Mouse (Mus musculus): Measurements from ENCODE around the gene Csnk2b. TPM values are rescaled to one million over a fixed set of nuclear protein-coding genes. Genes with fewer than 3 reads are reported as not detected.

Gene Csnk2b
- polyA plus RNA-seq, 1 experiment from 2014 or later = 246 TPM

DNA sequence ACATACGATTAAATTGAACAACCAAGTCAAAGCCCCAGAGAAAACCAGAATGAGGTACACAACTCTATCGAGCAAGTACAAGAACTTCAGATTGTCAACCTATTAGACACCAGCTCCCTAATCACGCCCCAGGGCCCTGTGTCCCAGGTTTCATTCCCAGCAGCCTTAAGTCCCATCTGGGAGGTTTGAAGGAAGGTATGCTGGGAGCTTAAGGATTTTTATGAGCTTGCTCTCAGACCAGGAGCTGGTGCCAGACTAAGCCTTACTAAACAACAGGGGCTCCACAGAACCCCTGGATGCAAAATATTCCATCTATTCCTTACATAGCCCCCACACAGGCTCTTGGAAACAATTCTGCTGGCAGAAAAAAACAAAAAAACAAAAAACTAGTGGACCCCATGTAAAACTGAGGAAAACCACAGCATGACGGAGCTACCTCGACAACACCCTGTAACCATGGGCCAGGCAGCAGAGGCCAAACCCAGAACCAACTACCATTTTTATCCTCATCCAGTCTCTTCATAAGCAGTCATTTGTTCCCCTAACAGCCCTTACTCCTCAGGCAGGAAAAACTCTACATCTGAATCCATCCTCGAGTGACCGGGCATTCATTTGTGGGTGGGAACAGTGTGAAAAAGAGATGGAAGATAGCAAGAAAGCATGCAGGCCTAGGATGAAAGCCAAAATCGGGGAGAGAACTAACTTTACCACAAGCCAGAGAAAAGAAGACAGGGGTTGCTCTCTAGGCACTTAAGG is 41.7 kb upstream of the Csnk2b start:
- 16% methylated on average over 8 of the region's 8 CpGs for WGBS
- DNase-seq (ENCODE audit: low spot score) (no peak), ATAC-seq (replicated peaks; ENCODE audit: low FRiP score) (no peak)
- H3K4me3 ChIP-seq (ENCODE audit: low read depth, low read length) = peak overlapping the region; percentile 99
- H3K9ac ChIP-seq (ENCODE audit: low read depth, low read length) = peak overlapping the region; percentile 99
- peaks cover 42% of the 10 kb centered on the region for H3K36me3 ChIP-seq (ENCODE audit: control insufficient read depth, insufficient read depth, low read length)
- H3K4me2 ChIP-seq = peak overlapping the region; percentile 97
- no peaks in the 10 kb centered on the region for H3K9me3 ChIP-seq (ENCODE audit: control insufficient read depth, low read length)
- no peaks in the 10 kb centered on the region for H3K27me3 ChIP-seq (replicated peaks; ENCODE audit: control insufficient read depth, insufficient read depth, low read length)
- peak overlapping the region; percentile 81 for H3K27ac ChIP-seq (ENCODE audit: low read depth, low read length)
- peaks cover 18% of the 10 kb centered on the region for H3K4me1 ChIP-seq (replicated peaks; ENCODE audit: control insufficient read depth, insufficient read depth, low read length)

DNA sequence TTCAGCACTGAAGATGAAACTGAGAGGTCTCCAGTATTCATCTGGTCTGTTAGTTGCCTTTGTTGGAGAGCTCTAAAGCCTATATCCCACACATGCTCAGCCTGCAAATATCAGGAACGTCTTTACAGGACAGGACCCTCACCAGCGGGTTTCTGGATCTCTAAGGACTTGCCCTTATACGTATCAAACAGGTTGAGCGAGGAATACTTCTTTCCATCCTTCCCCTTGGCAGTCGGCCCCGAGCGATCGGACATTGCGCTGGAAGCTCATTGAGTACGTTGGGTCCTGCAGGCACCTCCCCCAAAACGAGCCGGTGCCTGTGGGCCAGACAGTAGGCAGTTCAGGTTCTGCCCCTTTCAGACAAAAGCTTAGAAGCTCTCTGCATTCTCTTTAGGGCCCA is 40.9 kb upstream of the Csnk2b start:
- Histone ChIP-seq H3K9ac (ENCODE audit: low read depth, low read length) (peak overlapping the region; percentile 99), H3K4me2 (peak overlapping the region; percentile 97), H3K4me1 (replicated peaks; ENCODE audit: control insufficient read depth, insufficient read depth, low read length) (peaks cover 18% of the 10 kb centered on the region), H3K27ac (ENCODE audit: low read depth, low read length) (no peak overlapping the region), H3K9me3 (ENCODE audit: control insufficient read depth, low read length) (no peaks in the 10 kb centered on the region), H3K27me3 (replicated peaks; ENCODE audit: control insufficient read depth, insufficient read depth, low read length) (no peaks in the 10 kb centered on the region), H3K36me3 (ENCODE audit: control insufficient read depth, insufficient read depth, low read length) (peaks cover 50% of the 10 kb centered on the region), H3K4me3 (ENCODE audit: low read depth, low read length) (peak overlapping the region; percentile 99)
- no peak for DNase-seq (ENCODE audit: low spot score)
- ATAC-seq (replicated peaks; ENCODE audit: low FRiP score) = no peak
- WGBS = 63% methylated on average over 12 of the region's 12 CpGs

DNA sequence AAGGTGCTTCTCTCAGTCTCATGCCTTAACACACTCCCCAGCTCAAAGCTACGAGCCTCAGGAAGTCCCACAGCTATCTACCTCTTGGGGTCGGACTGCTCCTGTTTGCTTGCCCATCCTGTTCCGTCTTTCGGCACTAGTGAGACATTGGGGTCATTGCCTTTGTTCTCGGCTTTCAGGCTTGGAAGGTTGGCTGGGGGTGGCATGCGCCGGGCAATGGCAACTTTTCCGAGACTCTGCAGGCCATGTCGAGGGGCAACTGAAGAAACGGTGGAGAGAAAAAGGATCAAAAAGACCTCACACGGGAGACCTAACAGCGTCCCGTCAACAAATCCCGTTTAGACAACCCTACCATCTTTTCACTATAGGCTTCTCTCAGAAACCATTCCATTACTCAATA is 40.3 kb upstream of the Csnk2b start:
- WGBS = 81% methylated on average over 14 of the region's 14 CpGs
- ATAC-seq (replicated peaks; ENCODE audit: low FRiP score) = no peak
- no peak for DNase-seq (ENCODE audit: low spot score)
- Histone ChIP-seq H3K36me3 (ENCODE audit: control insufficient read depth, insufficient read depth, low read length) (peaks cover 56% of the 10 kb centered on the region), H3K9me3 (ENCODE audit: control insufficient read depth, low read length) (no peaks in the 10 kb centered on the region), H3K4me1 (replicated peaks; ENCODE audit: control insufficient read depth, insufficient read depth, low read length) (peaks cover 18% of the 10 kb centered on the region), H3K4me2 (peak overlapping the region; percentile 97), H3K4me3 (ENCODE audit: low read depth, low read length) (0 out of 2 replicates have a peak overlapping the region, but pooled peaks have one; percentile 18), H3K9ac (ENCODE audit: low read depth, low read length) (peak overlapping the region; percentile 40), H3K27ac (ENCODE audit: low read depth, low read length) (no peak overlapping the region), H3K27me3 (replicated peaks; ENCODE audit: control insufficient read depth, insufficient read depth, low read length) (no peaks in the 10 kb centered on the region)

DNA sequence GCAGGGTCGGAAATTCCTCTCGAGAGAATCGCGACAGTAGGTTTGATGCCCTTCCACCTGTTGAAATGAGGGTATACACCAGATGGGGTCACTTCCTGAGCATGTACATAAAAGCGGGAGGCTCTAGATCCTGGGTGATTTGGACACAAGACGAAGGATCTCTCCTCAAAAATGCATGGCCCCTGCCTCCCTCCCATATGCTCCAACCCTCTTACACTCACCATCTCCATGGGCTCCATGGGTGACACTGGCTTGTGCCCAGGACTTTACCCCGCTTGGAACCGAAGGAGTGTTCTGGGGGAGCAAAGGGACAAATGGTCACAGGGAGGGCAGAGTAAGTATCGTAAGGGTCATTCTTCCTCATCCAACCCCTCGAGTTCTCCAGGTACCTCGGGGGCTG is 39.6 kb upstream of the Csnk2b start:
- H3K4me3 ChIP-seq (ENCODE audit: low read depth, low read length) = peak overlapping the region; percentile 18; the same call in 1 of the 2 replicates
- peaks cover 18% of the 10 kb centered on the region for H3K4me1 ChIP-seq (replicated peaks; ENCODE audit: control insufficient read depth, insufficient read depth, low read length)
- peaks cover 63% of the 10 kb centered on the region for H3K36me3 ChIP-seq (ENCODE audit: control insufficient read depth, insufficient read depth, low read length)
- no peak overlapping the region for H3K27ac ChIP-seq (ENCODE audit: low read depth, low read length)
- DNase-seq (ENCODE audit: low spot score) (no peak), ATAC-seq (replicated peaks; ENCODE audit: low FRiP score) (no peak)
- no peaks in the 10 kb centered on the region for H3K9me3 ChIP-seq (ENCODE audit: control insufficient read depth, low read length)
- H3K9ac ChIP-seq (ENCODE audit: low read depth, low read length) = no peak overlapping the region
- 88% methylated on average over 11 of the region's 11 CpGs for WGBS
- peak overlapping the region; percentile 97 for H3K4me2 ChIP-seq
- H3K27me3 ChIP-seq (replicated peaks; ENCODE audit: control insufficient read depth, insufficient read depth, low read length) = no peaks in the 10 kb centered on the region

DNA sequence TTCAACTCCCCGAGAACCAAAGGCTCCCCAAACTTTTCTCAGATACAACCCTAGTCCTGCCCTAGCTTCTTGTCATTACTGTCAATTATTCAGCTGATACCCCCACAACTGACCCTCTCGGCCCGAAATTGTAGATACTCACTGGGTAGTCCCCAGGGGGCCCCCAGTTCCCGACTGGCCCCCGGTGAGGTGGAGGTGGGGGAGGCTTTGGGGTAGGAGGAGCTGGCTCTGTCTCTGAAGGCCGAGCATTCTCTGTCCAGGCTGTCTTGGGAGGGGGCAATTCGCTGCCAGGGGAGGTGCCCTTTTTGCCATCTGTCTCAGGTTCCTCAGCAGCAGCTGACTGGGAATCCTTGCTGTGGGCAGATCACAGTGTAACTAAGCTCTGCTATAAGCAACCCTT is 37.8 kb upstream of the Csnk2b start:
- ATAC-seq (replicated peaks; ENCODE audit: low FRiP score) (no peak), DNase-seq (ENCODE audit: low spot score) (no peak)
- Histone ChIP-seq H3K27ac (ENCODE audit: low read depth, low read length) (no peak overlapping the region), H3K4me3 (ENCODE audit: low read depth, low read length) (no peak overlapping the region), H3K4me2 (no peak overlapping the region), H3K4me1 (replicated peaks; ENCODE audit: control insufficient read depth, insufficient read depth, low read length) (peaks cover 15% of the 10 kb centered on the region), H3K27me3 (replicated peaks; ENCODE audit: control insufficient read depth, insufficient read depth, low read length) (no peaks in the 10 kb centered on the region), H3K9ac (ENCODE audit: low read depth, low read length) (no peak overlapping the region), H3K9me3 (ENCODE audit: control insufficient read depth, low read length) (no peaks in the 10 kb centered on the region), H3K36me3 (ENCODE audit: control insufficient read depth, insufficient read depth, low read length) (peaks cover 79% of the 10 kb centered on the region)
- WGBS = 86% methylated on average over 7 of the region's 7 CpGs

DNA sequence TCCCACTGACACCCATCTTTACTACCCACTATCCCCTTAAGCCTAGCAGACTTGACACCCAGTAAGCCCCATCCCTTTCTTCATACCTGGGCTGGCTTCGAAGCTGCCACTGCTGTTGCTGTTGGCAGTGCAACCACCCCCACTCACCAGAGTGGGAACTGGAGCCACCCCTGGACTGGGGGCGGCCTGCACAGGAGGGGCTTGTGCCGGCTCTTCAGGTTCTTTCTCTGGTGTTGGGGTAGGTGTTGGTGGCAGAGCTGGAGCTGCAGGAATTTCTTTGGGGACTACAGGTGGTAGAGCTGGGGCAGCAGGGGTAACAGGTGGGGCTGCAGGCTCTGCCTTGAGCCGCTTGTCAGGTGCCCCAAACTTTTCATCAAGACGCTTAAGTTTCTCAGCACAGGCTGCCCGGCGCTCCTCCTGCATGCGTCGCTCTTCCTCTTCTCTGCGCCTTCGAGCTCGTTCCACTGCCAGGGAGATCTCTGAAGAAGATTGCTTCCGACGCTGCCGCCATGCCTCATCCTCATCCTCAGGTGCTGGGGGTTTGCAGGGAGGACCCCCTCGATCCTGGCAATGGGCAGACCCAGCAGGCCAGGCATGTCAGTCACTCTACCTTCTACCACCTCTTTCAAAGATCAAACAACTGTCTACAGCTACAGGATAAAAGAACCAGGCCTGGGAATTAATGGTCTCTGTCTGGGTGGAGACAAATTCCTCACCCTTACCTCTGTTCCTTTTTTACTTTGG is 37.2 kb upstream of the Csnk2b start:
- 95% methylated on average over 16 of the region's 16 CpGs for whole genome bisulfite sequencing
- Histone ChIP-seq H3K9ac (ENCODE audit: low read depth, low read length) (no peak overlapping the region; the same call in 1 of the 2 replicates), H3K4me1 (replicated peaks; ENCODE audit: control insufficient read depth, insufficient read depth, low read length) (peaks cover 15% of the 10 kb centered on the region), H3K9me3 (ENCODE audit: control insufficient read depth, low read length) (no peaks in the 10 kb centered on the region), H3K4me3 (ENCODE audit: low read depth, low read length) (no peak overlapping the region), H3K36me3 (ENCODE audit: control insufficient read depth, insufficient read depth, low read length) (peaks cover 85% of the 10 kb centered on the region), H3K27me3 (replicated peaks; ENCODE audit: control insufficient read depth, insufficient read depth, low read length) (no peaks in the 10 kb centered on the region), H3K27ac (ENCODE audit: low read depth, low read length) (no peak overlapping the region), H3K4me2 (no peak overlapping the region)
- ATAC-seq (replicated peaks; ENCODE audit: low FRiP score) (no peak), DNase-seq (ENCODE audit: low spot score) (no peak)

DNA sequence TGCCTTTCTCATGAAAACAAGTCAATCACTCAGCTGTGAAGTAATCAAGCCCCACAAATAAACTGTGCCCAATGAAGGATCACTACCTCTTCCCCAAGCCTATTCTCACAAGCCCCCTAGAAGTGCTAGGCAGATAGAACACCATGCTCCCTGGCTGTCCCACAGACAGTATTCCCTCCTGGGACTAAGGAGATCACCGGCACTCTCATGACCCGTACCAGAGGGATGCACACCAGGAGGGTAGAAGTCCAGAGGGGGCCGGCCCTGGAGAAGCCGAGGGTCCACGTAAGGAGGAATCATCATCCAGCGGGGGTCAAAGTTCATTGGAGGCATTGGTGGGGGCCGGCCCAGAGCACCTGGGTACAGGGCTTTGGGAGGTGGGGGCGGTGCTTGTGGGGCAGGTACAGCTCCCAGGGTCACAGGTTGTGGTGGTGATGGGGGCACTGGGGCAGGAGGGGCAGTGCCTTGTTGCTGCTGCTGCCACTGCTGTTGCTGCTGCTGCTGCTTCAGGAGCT is 35.9 kb upstream of the Csnk2b start:
- no peak overlapping the region for H3K4me3 ChIP-seq (ENCODE audit: low read depth, low read length)
- peaks cover 11% of the 10 kb centered on the region for H3K4me1 ChIP-seq (replicated peaks; ENCODE audit: control insufficient read depth, insufficient read depth, low read length)
- DNase-seq (ENCODE audit: low spot score) = no peak
- ATAC-seq (replicated peaks; ENCODE audit: low FRiP score) = no peak
- H3K9me3 ChIP-seq (ENCODE audit: control insufficient read depth, low read length) = no peaks in the 10 kb centered on the region
- H3K27ac ChIP-seq (ENCODE audit: low read depth, low read length) = no peak overlapping the region
- H3K9ac ChIP-seq (ENCODE audit: low read depth, low read length) = no peak overlapping the region
- WGBS = 92% methylated on average over 8 of the region's 8 CpGs
- peaks cover 96% of the 10 kb centered on the region for H3K36me3 ChIP-seq (ENCODE audit: control insufficient read depth, insufficient read depth, low read length)
- no peaks in the 10 kb centered on the region for H3K27me3 ChIP-seq (replicated peaks; ENCODE audit: control insufficient read depth, insufficient read depth, low read length)
- H3K4me2 ChIP-seq = no peak overlapping the region

DNA sequence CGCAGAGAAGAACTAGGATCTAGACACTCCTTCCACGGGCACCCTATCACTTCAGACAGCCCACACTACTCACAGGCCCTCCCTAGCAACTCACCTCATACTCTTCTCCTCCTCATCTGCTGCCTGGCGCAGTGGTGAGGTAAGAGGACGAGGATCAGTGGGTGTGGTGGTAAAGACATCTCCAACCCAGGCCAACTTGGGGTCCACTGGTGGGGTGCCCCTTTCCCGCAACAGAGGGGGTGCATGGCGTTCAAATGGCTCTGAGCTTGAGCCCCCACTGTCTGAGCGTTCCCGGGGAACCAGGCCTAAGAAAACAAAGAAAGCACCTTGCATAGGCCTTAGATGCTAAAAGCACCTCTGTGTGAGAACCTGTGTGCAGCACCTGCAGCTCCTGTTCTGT is 35.4 kb upstream of the Csnk2b start:
- DNase-seq (ENCODE audit: low spot score) (no peak), ATAC-seq (replicated peaks; ENCODE audit: low FRiP score) (no peak)
- no peak overlapping the region for H3K27ac ChIP-seq (ENCODE audit: low read depth, low read length)
- H3K27me3 ChIP-seq (replicated peaks; ENCODE audit: control insufficient read depth, insufficient read depth, low read length) = no peaks in the 10 kb centered on the region
- H3K4me1 ChIP-seq (replicated peaks; ENCODE audit: control insufficient read depth, insufficient read depth, low read length) = peaks cover 7% of the 10 kb centered on the region
- H3K4me3 ChIP-seq (ENCODE audit: low read depth, low read length) = no peak overlapping the region
- H3K4me2 ChIP-seq = no peak overlapping the region
- H3K9me3 ChIP-seq (ENCODE audit: control insufficient read depth, low read length) = no peaks in the 10 kb centered on the region
- WGBS = 93% methylated on average over 8 of the region's 8 CpGs
- H3K36me3 ChIP-seq (ENCODE audit: control insufficient read depth, insufficient read depth, low read length) = peaks cover 98% of the 10 kb centered on the region
- H3K9ac ChIP-seq (ENCODE audit: low read depth, low read length) = no peak overlapping the region
